Mouse (Mus musculus) CH12.LX (cell line): ENCODE measurements around the gene Anxa8. TPM values are rescaled to one million over a fixed set of nuclear protein-coding genes. Genes with fewer than 3 reads are reported as not detected.

Experiments
- DNase-seq: peaks from one replicate; pipeline ENCODE4 v3.0.0-alpha.2; 2013; ENCODE audit errors: extremely low read depth
- H3K27ac ChIP-seq: 2 replicates; pipeline ENCODE4 v1.5.1; 2012; ENCODE audit warnings: low read depth, mild to moderate bottlenecking, control low read depth, moderate library complexity; ENCODE audit not compliant: insufficient read depth
- H3K27me3 ChIP-seq: replicated peaks from 2 replicates; pipeline ENCODE3; 2012; ENCODE audit warnings: inconsistent platforms
- H3K36me3 ChIP-seq, 2 experiments: replicated peaks in 1 of 2; 2 replicates each; pipeline versions ENCODE3 to v1.6.1; 2012; ENCODE audit warnings: inconsistent platforms in 1 of 2, low read length in 1 of 2, mild to moderate bottlenecking in 1 of 2, mixed read lengths in 1 of 2, moderate library complexity in 1 of 2; ENCODE audit not compliant: control insufficient read depth in 1 of 2, insufficient read depth in 1 of 2
- H3K4me1 ChIP-seq, 2 experiments: 2 replicates each; pipeline ENCODE4 v1.6.1; 2012; ENCODE audit warnings: inconsistent platforms in 1 of 2, moderate library complexity in 1 of 2; ENCODE audit not compliant: insufficient read depth in 2 of 2, control insufficient read depth in 1 of 2
- H3K4me2 ChIP-seq: 2 replicates; pipeline ENCODE4 v1.6.1; 2012; ENCODE audit warnings: low read depth, mild to moderate bottlenecking, control low read depth; ENCODE audit not compliant: poor library complexity, insufficient read depth, severe bottlenecking
- H3K4me3 ChIP-seq, 3 experiments: fragments of 150-350 bp in 1 of 3; sonication (generic) in 1 of 3; replicated peaks in 1 of 3; 2 replicates each; pipeline versions ENCODE3 to v1.5.1; 2011 to 2012; ENCODE audit warnings: low read depth in 2 of 3, low read length in 2 of 3, mild to moderate bottlenecking in 2 of 3, moderate library complexity in 2 of 3, control low read depth in 1 of 3, improper control_type of control experiment in 1 of 3, inconsistent platforms in 1 of 3, mixed read lengths in 1 of 3; ENCODE audit not compliant: poor library complexity in 1 of 3
- H3K79me2 ChIP-seq: replicated peaks from 2 replicates; pipeline ENCODE4 v1.6.1; 2012; ENCODE audit warnings: mild to moderate bottlenecking, moderate library complexity; ENCODE audit not compliant: control insufficient read depth, poor library complexity, insufficient read depth, severe bottlenecking; ENCODE audit errors: extremely low read depth
- H3K9ac ChIP-seq: 2 replicates; pipeline ENCODE4 v1.6.1; 2012; ENCODE audit warnings: low read depth, mild to moderate bottlenecking, control low read depth, moderate library complexity; ENCODE audit not compliant: insufficient read depth
- H3K9me3 ChIP-seq: replicated peaks from 2 replicates; pipeline ENCODE3; 2012; ENCODE audit warnings: low read length, inconsistent platforms, mixed read lengths
- BHLHE40 ChIP-seq: IDR thresholded peaks from 2 replicates; pipeline ENCODE4 v1.6.1; 2011; ENCODE audit warnings: mild to moderate bottlenecking, low read depth, low read length, improper control_type of control experiment
- CHD2 ChIP-seq: IDR thresholded peaks from 2 replicates; pipeline ENCODE4 v1.6.1; 2011; ENCODE audit warnings: low read length, improper control_type of control experiment
- CTCF ChIP-seq, 2 experiments: IDR thresholded peaks in 1 of 2; conservative IDR thresholded peaks in 1 of 2; 2 replicates each; pipeline ENCODE4 v1.5.1; 2011 to 2012; ENCODE audit warnings: low read depth in 2 of 2, low read length in 2 of 2, improper control_type of control experiment in 1 of 2, inconsistent platforms in 1 of 2, mild to moderate bottlenecking in 1 of 2, moderate library complexity in 1 of 2
- ELF1 ChIP-seq: IDR thresholded peaks from 2 replicates; pipeline ENCODE4 v1.6.1; 2014; ENCODE audit warnings: low read depth, mild to moderate bottlenecking, inconsistent platforms, low read length, improper control_type of control experiment
- JUN ChIP-seq: IDR thresholded peaks from 2 replicates; pipeline ENCODE4 v1.6.1; 2011; ENCODE audit warnings: low read depth, mild to moderate bottlenecking, low read length, improper control_type of control experiment, moderate library complexity; ENCODE audit not compliant: insufficient read depth
- JUND ChIP-seq: conservative IDR thresholded peaks from 2 replicates; pipeline ENCODE4 v1.6.1; 2011; ENCODE audit warnings: low read depth, low read length, improper control_type of control experiment
- MAFK ChIP-seq: IDR thresholded peaks from 2 replicates; pipeline ENCODE4 v1.6.1; 2011; ENCODE audit warnings: low read length, improper control_type of control experiment; ENCODE audit not compliant: insufficient replicate concordance
- MAX ChIP-seq: IDR thresholded peaks from 2 replicates; pipeline ENCODE4 v1.6.1; 2011; ENCODE audit warnings: low read length, improper control_type of control experiment
- MAZ ChIP-seq: IDR thresholded peaks from 2 replicates; pipeline ENCODE4 v1.6.1; 2012; ENCODE audit warnings: low read depth, mild to moderate bottlenecking, inconsistent platforms, low read length, improper control_type of control experiment, moderate library complexity
- MXI1 ChIP-seq: IDR thresholded peaks from 2 replicates; pipeline ENCODE4 v1.6.1; 2011; ENCODE audit warnings: mild to moderate bottlenecking, low read depth, low read length, improper control_type of control experiment
- MYC ChIP-seq: IDR thresholded peaks from 2 replicates; pipeline ENCODE4 v1.6.1; 2011; ENCODE audit warnings: low read depth, mild to moderate bottlenecking, improper control_type of control experiment, low read length
- NRF1 ChIP-seq: IDR thresholded peaks from 2 replicates; pipeline ENCODE4 v1.6.1; 2014; ENCODE audit warnings: low read depth, mild to moderate bottlenecking, inconsistent platforms, low read length, improper control_type of control experiment, moderate library complexity
- PAX5 ChIP-seq: IDR thresholded peaks from 2 replicates; pipeline ENCODE4 v1.6.1; 2012; ENCODE audit warnings: low read length, inconsistent platforms, mixed read lengths
- POLR2AphosphoS2 ChIP-seq: IDR thresholded peaks from 2 replicates; pipeline ENCODE4 v1.6.1; 2011; ENCODE audit warnings: low read depth, low read length, improper control_type of control experiment
- RAD21 ChIP-seq: IDR thresholded peaks from 2 replicates; pipeline ENCODE4 v1.6.1; 2011; ENCODE audit warnings: low read depth, mild to moderate bottlenecking, low read length, improper control_type of control experiment, moderate library complexity
- SIN3A ChIP-seq: IDR thresholded peaks from 2 replicates; pipeline ENCODE4 v1.6.1; 2012; ENCODE audit warnings: low read length, improper control_type of control experiment, inconsistent platforms
- SMC3 ChIP-seq: IDR thresholded peaks from 2 replicates; pipeline ENCODE4 v1.6.1; 2011; ENCODE audit warnings: low read depth, low read length, improper control_type of control experiment
- TCF12 ChIP-seq: IDR thresholded peaks from 2 replicates; pipeline ENCODE4 v1.6.1; 2014; ENCODE audit warnings: low read depth, mild to moderate bottlenecking, inconsistent platforms, low read length, improper control_type of control experiment
- USF2 ChIP-seq: conservative IDR thresholded peaks from 2 replicates; pipeline ENCODE4 v1.6.1; 2011; ENCODE audit warnings: low read depth, low read length, improper control_type of control experiment
- ZC3H11A ChIP-seq: IDR thresholded peaks from 2 replicates; pipeline ENCODE4 v1.6.1; 2012; ENCODE audit warnings: low read depth, mild to moderate bottlenecking, inconsistent platforms, low read length, improper control_type of control experiment
- ZKSCAN1 ChIP-seq: IDR thresholded peaks from 2 replicates; pipeline ENCODE4 v1.6.1; 2012; ENCODE audit warnings: low read depth, inconsistent platforms, low read length, improper control_type of control experiment, borderline replicate concordance
- ZMIZ1 ChIP-seq: IDR thresholded peaks from 2 replicates; pipeline ENCODE4 v1.6.1; 2012; ENCODE audit warnings: low read depth, mild to moderate bottlenecking, inconsistent platforms, low read length, improper control_type of control experiment
- dilution Hi-C: fragments of 300-500 bp; cut with MboI; formaldehyde crosslinking; loops from 2 replicates; pipeline ENCODE4 v1.14.3; 2020; ENCODE audit warnings: low sequenced_read_pairs; ENCODE audit not compliant: extremely low pct_unique_long_range_greater_than_20kb, extremely low pct_ligation_motif_present
- in situ Hi-C: fragments of 300-500 bp; cut with MboI; formaldehyde crosslinking; loops from 3 replicates; pipeline ENCODE4 v1.14.3; 2019; ENCODE audit warnings: low sequenced_read_pairs, low pct_ligation_motif_present, low pct_unique_long_range_greater_than_20kb, mixed read lengths
- polyA plus RNA-seq: library from polyadenylated mRNA; unstranded; fragments of >175 nt; gene quantifications from 2 replicates; pipeline ENCODE4 v1.2.1, GENCODE M21; 2012; ENCODE audit warnings: low read depth; ENCODE audit not compliant: insufficient read length
- total RNA-seq, 2 experiments: library from RNA; depleted of rRNA; stranded (reverse); fragments of 300-350 nt in 1 of 2; fragments of >200 nt in 1 of 2; gene quantifications; 2 replicates each; pipeline ENCODE4 v1.2.3; 2012 to 2014

Anxa8 gene
- total and polyA plus RNA-seq, 3 experiments, result 0.23 to 1.8 (median 0.33) TPM

DNA sequence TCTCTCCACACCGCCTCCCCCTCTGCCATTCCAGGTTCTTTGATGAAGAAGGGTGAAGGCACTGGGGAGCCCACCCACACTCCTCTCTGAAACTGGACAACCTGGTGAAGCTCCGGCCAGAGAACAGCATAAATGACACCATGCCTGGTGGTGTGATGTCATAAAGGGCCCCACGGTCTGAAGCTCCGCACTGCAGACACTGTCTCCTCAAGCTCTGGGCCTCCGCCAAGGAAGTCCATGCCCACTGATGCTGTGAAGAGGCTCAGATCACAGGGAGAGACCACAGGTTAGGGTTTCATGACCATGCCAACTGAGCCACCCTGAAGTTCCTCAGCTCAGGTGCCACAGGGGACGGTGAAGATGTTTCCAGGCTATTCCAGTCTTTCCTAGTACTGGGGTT lies 33.3 kb upstream of the Anxa8 start, which contains the start of gene Antxrl:
Gene Antxrl, plus strand, starts transcription at position 192 of the 400 bp plus-strand sequence.
- TF ChIP-seq ELF1 (no peak), SMC3 (no peak), POLR2AphosphoS2 (no peak), USF2 (no peak), NRF1 (no peak), CTCF (conservative IDR thresholded peaks at IDR 0.05 in 1 of 2, IDR thresholded peaks at IDR 0.05 in 1 of 2; ENCODE audit: low read depth in 2 of 2, low read length in 2 of 2) (no peak), ZKSCAN1 (no peak), MXI1 (no peak), MAX (no peak), MYC (no peak), PAX5 (no peak), ZMIZ1 (no peak), MAFK (no peak), CHD2 (no peak), ZC3H11A (no peak)
- in situ Hi-C loops (no loop called here), dilution Hi-C loops (no loop called here)
- H3K27ac ChIP-seq, result no peak within 1 kb of the TSS
- H3K4me1 ChIP-seq, result peaks cover 0 to 6% of the 10 kb centered on the region in 2 experiments; a peak in 2 of 4 replicates
- H3K79me2 ChIP-seq, result no peaks in the 10 kb centered on the region
- no peak within 1 kb of the TSS for H3K4me2 ChIP-seq
- H3K9me3 ChIP-seq, result no peaks in the 10 kb centered on the region
- H3K27me3 ChIP-seq, result no peaks in the 10 kb centered on the region
- no peaks in the 10 kb centered on the region for H3K36me3 ChIP-seq
- H3K9ac ChIP-seq, result no peak within 1 kb of the TSS
- H3K4me3 ChIP-seq, result no peak within 1 kb of the TSS
- DNase-seq, result no peak

- DNase-seq, result peak; percentile 12
- no peak overlapping the region for H3K9ac ChIP-seq
- no peak overlapping the region for H3K4me2 ChIP-seq
- TF ChIP-seq BHLHE40 (no peak), TCF12 (no peak), MAZ (no peak), CTCF (conservative IDR thresholded peaks at IDR 0.05 in 1 of 2, IDR thresholded peaks at IDR 0.05 in 1 of 2; ENCODE audit: low read depth in 2 of 2, low read length in 2 of 2) (peak in 1 of 2 experiments; percentile 55; a peak in 2 of 4 replicates), SIN3A (no peak), MAFK (no peak), ZMIZ1 (no peak), RAD21 (peak; percentile 38), JUND (no peak), JUN (no peak), SMC3 (peak; percentile 29)
- in situ Hi-C loops (no loop called here), dilution Hi-C loops (no loop called here)
- H3K27me3 ChIP-seq, result no peaks in the 10 kb centered on the region
- no peaks in the 10 kb centered on the region for H3K9me3 ChIP-seq
- H3K4me1 ChIP-seq, result peaks cover 0 to 15% of the 10 kb centered on the region in 2 experiments; a peak in 2 of 4 replicates
- no peaks in the 10 kb centered on the region for H3K36me3 ChIP-seq
- H3K4me3 ChIP-seq, result no peak overlapping the region
- H3K27ac ChIP-seq, result no peak overlapping the region
- no peaks in the 10 kb centered on the region for H3K79me2 ChIP-seq
These were observed 14.1 kb upstream of the Anxa8 start for GRCm38 (mm10) chr14:34071665-34072064.
